Mouse (Mus musculus): Measurements from ENCODE around the gene C1rl. TPM values are rescaled to one million over a fixed set of nuclear protein-coding genes. Genes with fewer than 3 reads are reported as not detected.
"Not testable (repeated sequence)": the region's sequence is repeated elsewhere in the genome, so short reads cannot be mapped to it uniquely, and the experiment has no call there.

Gene C1rl
- total RNA-seq, 2 experiments from 2014 or later: 0.09 to 0.42 TPM

DNA sequence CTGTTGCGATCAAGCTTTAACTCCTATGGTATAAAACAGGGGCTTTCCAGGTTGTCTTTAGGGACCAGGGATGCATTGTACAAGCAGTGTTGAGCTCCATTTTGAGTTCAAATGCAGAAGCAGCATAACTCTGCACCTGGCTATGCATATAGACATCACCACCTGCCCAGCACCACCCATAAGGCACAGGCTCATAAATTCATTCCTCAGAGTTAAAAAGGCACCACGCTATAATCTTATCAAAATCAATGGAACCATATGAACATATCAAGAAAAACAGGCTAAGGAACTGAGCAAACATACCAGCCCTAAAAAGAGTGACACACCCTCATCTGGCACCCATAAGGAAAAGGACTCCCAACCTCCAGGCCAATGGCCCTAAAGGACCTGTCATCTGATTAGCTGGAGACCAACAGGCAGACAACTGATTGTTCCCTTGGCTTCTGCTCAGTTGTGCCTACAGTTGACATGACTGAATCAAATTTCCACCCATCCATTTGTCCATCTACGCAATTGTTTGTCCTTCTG is 56.2 kb downstream of the C1rl start:
- 0 out of 2 replicates have a peak, but pooled peaks have one; percentile 57 for ATAC-seq (replicated peaks; ENCODE audit: low FRiP score, low TSS enrichment, poor library complexity, severe bottlenecking)

DNA sequence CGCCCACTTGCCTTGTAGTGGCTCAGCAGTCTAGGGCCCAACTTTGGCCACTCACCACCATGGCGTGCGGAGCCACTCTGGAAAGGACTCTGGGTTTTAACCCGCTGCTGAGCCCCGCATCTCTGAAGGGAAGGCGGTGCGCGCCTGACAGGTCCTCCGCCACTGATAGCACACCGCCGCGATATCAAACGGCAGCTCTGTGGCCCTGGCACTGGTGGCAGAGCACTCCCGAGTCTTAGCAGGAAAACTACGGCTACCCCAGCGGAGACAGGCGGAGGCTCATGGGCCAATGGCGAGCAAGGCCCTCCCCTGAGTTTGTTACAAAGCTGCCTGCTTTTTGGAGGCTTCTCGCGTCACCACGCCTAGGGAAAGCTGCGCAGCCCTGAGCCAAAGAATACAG is 59.9 kb downstream of the C1rl start:
- ATAC-seq (replicated peaks; ENCODE audit: low FRiP score, low TSS enrichment, poor library complexity, severe bottlenecking): no peak

DNA sequence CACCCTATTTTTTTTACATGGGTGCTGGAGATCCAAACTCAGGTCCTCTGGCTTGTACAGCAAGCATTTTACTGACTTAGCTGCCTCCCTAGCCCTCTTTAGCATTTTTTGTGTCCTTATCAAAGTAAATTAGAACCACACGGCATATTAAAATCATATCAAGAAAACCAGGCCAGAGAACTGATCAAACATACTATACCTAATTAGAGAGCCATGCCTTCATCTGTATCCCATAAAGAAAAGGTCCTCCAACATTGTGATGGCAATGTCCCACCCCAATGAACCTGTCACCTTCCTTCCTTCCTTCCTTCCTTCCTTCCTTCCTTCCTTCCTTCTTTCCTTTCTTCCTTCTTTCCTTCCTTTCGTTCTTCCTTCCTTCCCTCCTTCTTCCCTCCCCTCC is 63.0 kb downstream of the C1rl start:
- ATAC-seq (replicated peaks; ENCODE audit: low FRiP score, low TSS enrichment, poor library complexity, severe bottlenecking): not testable (repeated sequence)

Other genes starting within 250 kb of the C1rl start
- 1.1 TPM in 1 of 2 replicates, not detected in the other for gene Cd163, start 188.5 kb upstream of the C1rl start, total RNA-seq (2014; fragmentation: Nextera tagmentation)
- gene Cd163, start 188.5 kb upstream of the C1rl start, total RNA-seq (2017): 0.99 and 2.9 TPM in 2 replicates
- 38.9 and 54.0 TPM in 2 replicates for gene Pex5, start 78.0 kb upstream of the C1rl start, total RNA-seq (2014; fragmentation: Nextera tagmentation)
- gene Pex5, start 78.0 kb upstream of the C1rl start, total RNA-seq (2017): 25.7 and 33.0 TPM in 2 replicates
- 11.5 and 18.4 TPM in 2 replicates for gene Clstn3, start 28.3 kb upstream of the C1rl start, total RNA-seq (2014; fragmentation: Nextera tagmentation)
- gene Clstn3, start 28.3 kb upstream of the C1rl start, total RNA-seq (2017): 7.5 and 19.9 TPM in 2 replicates
- gene C1ra, start 19.3 kb downstream of the C1rl start, total RNA-seq (2014; fragmentation: Nextera tagmentation): 1.2 TPM in 1 of 2 replicates, not detected in the other
- 0.23 TPM in 1 of 2 replicates, not detected in the other for gene C1ra, start 19.3 kb downstream of the C1rl start, total RNA-seq (2017)
- gene C1s1, start 49.2 kb downstream of the C1rl start, total RNA-seq (2014; fragmentation: Nextera tagmentation): not detected in 2 replicates
- not detected in 2 replicates for gene C1s1, start 49.2 kb downstream of the C1rl start, total RNA-seq (2017)
- gene C1rb, start 77.2 kb downstream of the C1rl start, total RNA-seq (2014; fragmentation: Nextera tagmentation): not detected in 2 replicates
- gene C1rb, start 77.2 kb downstream of the C1rl start, total RNA-seq (2017): not detected in 2 replicates
- not detected in 2 replicates for gene C1s2, start 143.0 kb downstream of the C1rl start, total RNA-seq (2014; fragmentation: Nextera tagmentation)
- not detected in 2 replicates for gene C1s2, start 143.0 kb downstream of the C1rl start, total RNA-seq (2017)
- gene Lpcat3, start 169.9 kb downstream of the C1rl start, total RNA-seq (2014; fragmentation: Nextera tagmentation): 78.8 and 91.1 TPM in 2 replicates
- gene Lpcat3, start 169.9 kb downstream of the C1rl start, total RNA-seq (2017): 53.1 and 89.0 TPM in 2 replicates
- 242 and 387 TPM in 2 replicates for gene Emg1, start 219.1 kb downstream of the C1rl start, total RNA-seq (2014; fragmentation: Nextera tagmentation)
- 375 and 422 TPM in 2 replicates for gene Emg1, start 219.1 kb downstream of the C1rl start, total RNA-seq (2017)
- gene Phb2, start 219.2 kb downstream of the C1rl start, total RNA-seq (2014; fragmentation: Nextera tagmentation): 467 and 537 TPM in 2 replicates
- gene Phb2, start 219.2 kb downstream of the C1rl start, total RNA-seq (2017): 474 and 558 TPM in 2 replicates
- gene Ptpn6, start 245.6 kb downstream of the C1rl start, total RNA-seq (2014; fragmentation: Nextera tagmentation): 65.4 and 76.0 TPM in 2 replicates
- 189 and 237 TPM in 2 replicates for gene Ptpn6, start 245.6 kb downstream of the C1rl start, total RNA-seq (2017)
- 110 and 141 TPM in 2 replicates for gene Grcc10, start 248.3 kb downstream of the C1rl start, total RNA-seq (2014; fragmentation: Nextera tagmentation)
- gene Grcc10, start 248.3 kb downstream of the C1rl start, total RNA-seq (2017): 66.5 and 83.5 TPM in 2 replicates

Measured in megakaryocyte-erythroid progenitor cell, adult 5-6 weeks (primary cell).